Mouse (Mus musculus) thymus, adult 2 months (tissue): ENCODE measurements around the gene Gria1.

Source experiments
- CTCF ChIP-seq: fragments of 200-500 bp; IDR thresholded peaks from 2 replicates; pipeline ENCODE4 v1.5.1; 2012; ENCODE audit warnings: mild to moderate bottlenecking, control low read depth, low read length, moderate library complexity, borderline replicate concordance; ENCODE audit not compliant: control insufficient read depth, poor library complexity, insufficient read depth; ENCODE audit errors: extremely low read depth
- POLR2A ChIP-seq: fragments of 200-500 bp; IDR thresholded peaks from 2 replicates; pipeline ENCODE4 v1.6.1; 2012; ENCODE audit warnings: mild to moderate bottlenecking, low read length, control low read depth, moderate library complexity; ENCODE audit not compliant: control insufficient read depth, poor library complexity, insufficient read depth; ENCODE audit errors: extremely low read depth

GRCm38 (mm10) chr11:57162931-57163330, 151.7 kb downstream of the Gria1 start:
- no peak for TF ChIP-seq CTCF
- TF ChIP-seq POLR2A = no peak
